Mouse (Mus musculus): ENCODE results near the gene Ccdc134.

The Ccdc134 gene

DNA sequence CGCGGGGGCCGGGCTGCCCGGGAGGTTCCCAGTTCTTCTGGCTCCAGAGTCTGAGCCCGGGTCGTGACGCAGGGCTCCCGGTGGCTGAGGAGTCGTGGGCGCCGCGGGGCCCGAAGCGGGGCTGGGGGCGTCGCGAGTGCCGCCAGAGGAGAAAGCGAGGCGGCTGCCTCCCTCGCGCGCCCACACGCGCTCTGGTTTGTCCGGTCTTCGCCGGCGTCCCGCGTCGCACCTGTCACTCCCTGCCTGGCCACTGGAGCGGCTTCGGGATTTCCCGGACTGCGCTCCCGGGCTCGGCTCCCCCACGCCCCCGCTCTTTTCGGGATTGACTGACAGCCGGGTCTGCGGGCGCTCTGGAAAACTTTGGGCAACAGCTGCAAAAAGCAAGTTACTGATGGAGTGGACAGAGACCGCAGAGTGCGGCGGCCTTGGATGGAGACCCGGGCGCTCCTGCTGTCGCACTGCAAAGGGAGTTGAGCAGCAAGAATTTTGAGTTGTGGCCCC lies 19.9 kb downstream of the Ccdc134 start:
- in situ Hi-C loops (cut with MboI; ENCODE audit: low sequenced_read_pairs): no loop called here

DNA sequence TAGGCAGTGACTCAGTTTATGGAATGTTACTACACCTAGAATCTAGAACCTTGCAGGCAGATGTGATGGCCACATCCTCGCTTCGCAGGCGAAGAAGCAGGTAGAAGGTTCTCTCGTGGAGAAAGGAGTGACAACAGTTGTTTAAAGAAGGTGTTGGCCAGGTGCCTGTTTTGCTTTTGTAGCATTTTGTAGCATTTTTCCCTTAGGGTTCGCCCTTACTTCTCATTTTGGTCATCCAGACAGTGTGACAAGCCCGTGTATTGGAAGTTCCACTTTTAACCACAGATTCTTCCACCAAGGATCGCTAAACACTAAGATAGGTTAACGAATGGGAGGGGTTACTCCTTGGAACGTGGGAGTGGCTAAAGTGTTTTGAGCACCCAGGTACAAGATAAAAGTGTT lies 20.8 kb downstream of the Ccdc134 start:
- in situ Hi-C loops (cut with MboI; ENCODE audit: low sequenced_read_pairs): no loop called here

DNA sequence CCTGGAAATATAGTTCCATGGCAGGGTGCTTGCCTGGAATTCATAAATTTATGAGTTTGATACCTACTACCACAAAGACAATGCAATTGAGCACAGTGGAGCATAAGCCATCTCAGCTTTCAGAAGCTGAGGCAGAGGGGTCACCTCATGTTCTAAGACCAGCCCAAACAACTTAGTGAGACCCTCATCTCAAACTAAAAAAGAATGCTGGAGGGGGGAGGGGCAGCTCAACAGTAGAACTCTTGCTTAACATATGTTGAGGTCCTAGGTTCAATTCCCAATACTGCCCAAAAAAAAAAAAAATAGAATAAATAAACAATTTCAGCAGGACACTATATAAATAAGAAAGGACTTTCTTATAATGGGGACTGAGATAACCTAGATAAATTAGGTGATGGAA lies 22.3 kb downstream of the Ccdc134 start:
- in situ Hi-C loops (cut with MboI; ENCODE audit: low sequenced_read_pairs): no loop called here

DNA sequence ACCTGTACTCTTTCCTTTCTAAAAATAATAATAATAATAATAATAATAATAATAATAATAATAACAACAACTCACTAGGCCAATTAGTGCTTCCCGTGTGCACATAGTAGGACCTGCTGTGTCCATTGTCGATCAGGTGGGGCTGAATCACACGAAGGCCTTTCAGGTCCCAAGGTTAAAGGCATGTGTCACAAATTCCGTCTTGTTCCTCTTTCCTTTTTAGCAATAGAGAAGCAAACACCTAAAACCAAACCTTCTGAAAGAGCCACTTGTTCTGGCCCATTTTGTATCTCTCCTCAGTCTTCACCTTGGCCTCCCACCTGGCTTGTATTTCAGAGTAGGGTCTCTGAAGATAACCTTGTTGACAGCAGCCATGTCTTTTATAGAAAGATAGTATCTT lies 23.5 kb downstream of the Ccdc134 start:
- in situ Hi-C loops (cut with MboI; ENCODE audit: low sequenced_read_pairs): no loop called here

DNA sequence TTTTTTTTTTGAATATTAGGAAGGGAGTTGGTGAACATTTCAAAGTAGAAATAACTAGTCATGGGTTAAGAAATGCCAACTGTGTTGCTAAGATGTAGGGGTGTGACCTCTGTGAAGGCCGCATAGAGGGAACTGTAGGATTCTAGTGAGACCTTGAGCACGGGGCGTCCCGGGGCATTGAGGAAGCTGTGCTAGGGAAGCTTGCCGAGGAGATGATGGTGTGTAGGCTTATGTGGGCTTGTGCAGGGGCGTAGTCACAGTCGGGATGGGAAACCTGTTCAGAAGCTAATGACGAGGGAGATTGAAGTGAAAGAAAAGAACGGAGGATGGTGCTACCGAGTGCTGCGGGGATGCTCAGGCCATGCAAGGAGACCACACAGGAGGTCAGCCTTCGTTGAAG lies 24.3 kb downstream of the Ccdc134 start:
- in situ Hi-C loops (cut with MboI; ENCODE audit: low sequenced_read_pairs): no loop called here

DNA sequence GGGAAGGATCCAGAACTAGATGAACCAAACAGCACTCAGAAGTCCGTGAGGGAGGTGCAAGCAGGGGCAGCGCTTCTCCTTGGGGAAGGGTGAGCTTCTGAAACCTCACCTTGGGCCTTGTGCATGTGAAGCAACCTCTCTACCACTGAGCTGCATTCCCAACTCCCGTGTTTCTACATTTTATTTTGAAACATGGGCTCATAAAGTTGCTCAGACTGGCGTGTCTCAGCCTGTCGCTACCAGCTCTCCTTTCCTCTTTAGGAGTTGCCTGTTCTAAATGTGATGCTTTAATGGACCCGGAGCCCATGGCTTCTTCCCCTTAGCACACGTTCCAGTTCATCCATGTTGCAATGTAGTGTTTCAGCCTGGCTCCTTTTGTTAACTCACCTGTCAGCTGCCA lies 24.7 kb downstream of the Ccdc134 start:
- in situ Hi-C loops (cut with MboI; ENCODE audit: low sequenced_read_pairs): no loop called here

DNA sequence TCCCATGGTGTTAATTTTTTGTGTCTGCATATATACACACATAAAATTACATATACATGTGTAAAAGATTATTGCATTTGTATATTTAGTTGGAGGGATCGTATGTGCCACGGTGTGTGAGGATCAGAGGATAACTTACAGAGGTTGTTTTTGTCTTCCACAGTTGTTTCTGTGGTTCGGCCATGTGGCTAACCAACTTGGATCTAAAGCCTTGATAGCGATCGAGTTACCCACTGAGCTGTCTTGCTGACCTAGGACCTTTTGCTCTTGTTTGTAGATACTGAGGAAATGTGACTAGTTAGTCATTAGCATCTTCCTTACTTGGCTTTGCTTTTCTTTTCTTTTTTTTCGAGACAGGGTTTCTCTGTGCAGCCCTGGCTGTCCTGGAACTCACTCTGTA lies 28.6 kb downstream of the Ccdc134 start:
- in situ Hi-C loops (cut with MboI; ENCODE audit: low sequenced_read_pairs): no loop called here

DNA sequence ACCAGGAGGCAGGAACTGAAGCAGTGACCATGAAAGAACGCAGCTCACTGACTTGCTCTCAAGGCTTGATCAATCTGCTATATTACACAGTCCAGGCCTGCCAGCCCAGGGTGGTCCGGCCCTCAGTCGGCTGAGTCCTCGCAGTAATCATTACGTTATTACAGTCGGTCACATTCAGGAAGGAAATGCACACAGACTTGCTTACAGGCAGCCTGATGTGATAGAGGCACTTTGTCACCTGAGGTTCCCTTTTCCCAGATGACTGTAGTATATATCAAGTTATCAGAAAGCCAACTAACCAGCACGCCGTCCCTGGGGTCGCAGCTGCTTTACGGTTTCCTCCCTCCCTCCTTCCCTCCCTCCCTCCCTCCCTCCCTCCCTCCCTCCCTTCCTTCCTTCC lies 29.2 kb downstream of the Ccdc134 start:
- in situ Hi-C loops (cut with MboI; ENCODE audit: low sequenced_read_pairs): no loop called here

DNA sequence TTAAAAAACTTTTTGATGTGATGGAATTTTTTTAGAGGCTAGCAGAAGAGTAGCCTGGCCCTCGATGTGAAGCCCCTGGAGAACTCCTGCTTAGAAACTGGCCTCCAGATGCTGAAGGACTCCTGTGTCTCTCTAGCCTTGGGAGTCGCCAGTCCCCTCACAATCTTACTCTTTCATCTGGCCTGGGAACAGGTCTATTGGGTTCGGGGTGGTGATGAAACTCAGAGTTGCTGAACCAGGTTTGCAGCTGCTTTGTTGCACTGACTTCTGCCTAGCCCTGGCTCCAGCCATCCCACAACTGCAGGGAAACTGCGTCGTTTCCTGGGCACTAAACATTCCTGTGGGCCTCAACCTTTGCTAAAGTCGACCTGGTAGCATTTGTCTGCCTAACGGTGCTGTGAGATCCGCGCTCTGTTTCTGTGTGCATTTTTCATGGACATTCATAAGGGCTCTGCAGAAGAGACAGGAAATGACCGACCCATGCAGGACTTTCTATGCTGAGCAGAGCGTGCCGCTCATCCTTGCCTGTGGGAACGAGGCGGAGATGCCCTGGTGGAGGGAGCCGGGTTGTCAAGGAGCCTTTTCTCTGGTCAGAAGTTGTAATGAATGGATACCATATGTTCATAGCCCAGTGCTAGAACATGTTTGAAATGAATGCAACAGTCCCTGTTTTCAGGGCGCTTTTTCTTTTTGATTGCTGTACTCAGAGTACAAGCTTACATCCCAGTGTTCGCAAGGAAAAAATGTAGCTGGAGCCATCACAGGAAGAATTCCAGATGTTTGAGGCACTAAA lies 30.7 kb downstream of the Ccdc134 start:
- in situ Hi-C loops (cut with MboI; ENCODE audit: low sequenced_read_pairs): no loop called here

DNA sequence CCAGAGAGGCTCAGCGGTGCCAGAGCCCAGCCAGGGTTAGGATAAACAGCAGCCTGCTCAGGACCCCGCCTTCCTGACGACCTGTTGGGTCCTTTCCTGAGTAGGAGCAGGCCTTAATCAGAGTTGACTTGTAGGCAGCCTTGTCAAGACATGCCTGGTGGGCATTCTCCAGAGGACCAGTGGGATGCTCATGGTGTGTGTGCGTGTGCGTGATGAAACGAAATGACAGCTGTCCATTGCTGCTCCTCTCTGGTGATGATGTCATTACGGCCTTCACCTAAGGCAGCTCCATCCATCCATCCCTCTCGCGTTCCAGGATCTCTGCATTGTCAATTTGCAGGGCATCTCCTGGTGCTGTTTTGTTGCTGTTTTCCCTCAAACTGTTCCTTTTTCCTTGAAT lies 31.7 kb downstream of the Ccdc134 start:
- in situ Hi-C loops (cut with MboI; ENCODE audit: low sequenced_read_pairs): no loop called here

DNA sequence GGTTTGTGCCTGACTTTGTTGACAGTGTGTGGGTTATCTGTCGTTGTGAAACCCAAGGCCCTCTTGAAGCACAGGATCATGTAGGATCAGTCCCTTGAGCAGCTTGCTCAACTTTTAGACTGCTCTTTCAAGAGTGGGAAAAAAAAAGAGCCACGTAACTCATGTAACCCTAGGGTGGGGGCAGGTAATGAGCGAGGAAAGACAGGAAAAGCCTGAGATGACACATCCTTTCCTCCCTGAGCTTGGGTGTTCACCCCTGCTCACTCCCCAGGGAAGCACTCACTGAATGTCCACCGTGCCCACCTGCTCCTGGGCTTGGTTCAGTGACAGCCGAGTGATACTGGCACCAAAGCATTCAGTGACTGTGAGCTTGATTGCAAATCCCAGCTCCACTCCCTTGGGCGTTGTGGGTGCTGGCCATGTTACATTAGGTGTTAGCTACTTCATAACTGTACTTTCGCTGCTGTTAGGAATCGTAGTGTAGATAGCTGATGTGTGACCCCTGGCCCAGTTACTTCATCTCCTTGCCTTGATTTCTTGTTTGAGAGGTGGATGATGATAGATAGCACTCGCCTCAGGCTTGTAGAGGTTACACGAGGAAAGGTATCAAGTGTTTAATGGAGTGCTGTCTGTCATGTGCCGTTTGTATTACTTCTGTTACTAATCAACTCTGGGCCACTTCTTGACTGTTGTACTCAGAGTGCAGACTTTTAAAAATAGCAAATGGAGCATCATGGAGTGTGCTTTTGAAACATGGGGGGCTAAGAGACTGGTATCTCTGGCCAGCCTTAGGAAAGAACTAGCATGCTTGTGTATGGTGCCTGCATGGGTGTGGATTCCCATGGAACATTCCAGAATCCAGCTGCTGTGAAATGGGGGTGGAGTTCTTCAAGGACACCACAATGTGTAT lies 33.3 kb downstream of the Ccdc134 start:
- in situ Hi-C loops (cut with MboI; ENCODE audit: low sequenced_read_pairs): no loop called here

DNA sequence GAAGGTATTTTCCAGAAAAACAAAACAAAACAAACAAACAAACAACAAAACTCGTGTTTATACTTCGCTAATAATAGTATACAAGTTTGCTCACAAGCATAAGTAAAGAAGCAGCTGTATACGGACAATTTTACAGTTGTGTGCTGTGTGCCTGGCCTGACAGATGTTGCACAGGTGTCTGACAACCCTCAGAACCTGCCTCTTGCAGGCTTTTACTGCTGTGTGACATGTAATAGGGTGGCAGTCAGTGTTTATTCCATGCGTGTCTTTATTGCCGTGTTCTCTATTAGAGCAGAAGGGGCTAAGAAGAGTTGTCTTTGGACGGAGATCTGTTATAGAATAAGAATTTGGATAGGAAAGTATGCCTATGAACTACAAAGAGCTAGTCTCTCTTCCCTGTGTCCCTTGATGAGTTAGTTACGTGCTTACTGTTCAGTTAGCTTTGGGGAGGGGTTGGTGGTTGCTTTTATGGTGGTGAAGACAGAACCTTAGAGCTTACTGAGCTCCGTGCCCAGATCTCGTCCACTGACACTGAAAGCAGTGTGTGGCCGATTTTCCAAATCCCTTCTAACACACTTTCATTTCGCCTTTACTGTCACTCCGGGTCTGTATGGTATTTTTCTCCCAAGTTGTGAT lies 34.4 kb downstream of the Ccdc134 start:
- in situ Hi-C loops (cut with MboI; ENCODE audit: low sequenced_read_pairs): no loop called here

DNA sequence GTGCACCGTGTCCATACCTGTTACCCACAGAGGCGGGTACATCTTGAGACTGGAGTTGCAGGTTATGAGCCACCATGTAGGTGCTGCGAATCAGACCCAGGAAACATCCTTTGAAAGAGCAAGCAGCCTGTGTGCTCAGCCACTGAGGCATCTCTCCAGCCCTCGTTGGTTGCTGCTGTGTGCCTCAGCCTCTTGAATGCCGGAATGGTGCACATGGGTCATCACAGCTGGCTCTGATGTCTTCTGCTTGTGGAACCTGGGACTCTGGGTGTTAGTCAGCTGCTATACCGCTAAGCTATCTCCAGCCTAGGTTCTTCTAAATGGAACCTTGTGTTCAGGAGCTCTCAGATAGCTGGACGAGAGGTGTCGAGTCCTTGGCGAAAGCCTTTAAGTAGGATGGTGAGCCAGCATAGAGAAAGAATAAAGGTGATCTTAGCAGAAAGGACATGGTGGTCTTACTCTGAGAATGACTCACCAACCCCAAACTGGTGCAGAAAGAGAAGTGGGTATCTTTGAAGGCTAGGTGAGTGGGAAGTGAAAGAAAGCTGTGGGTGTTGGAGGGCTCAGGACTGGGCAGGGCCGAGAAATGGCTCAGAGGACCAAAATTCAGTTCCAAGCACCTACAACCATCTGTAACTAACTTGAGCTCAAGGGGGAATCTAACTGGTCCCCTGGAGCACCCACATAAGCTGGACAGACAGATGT lies 35.8 kb downstream of the Ccdc134 start:
- in situ Hi-C loops (cut with MboI; ENCODE audit: low sequenced_read_pairs): no loop called here

DNA sequence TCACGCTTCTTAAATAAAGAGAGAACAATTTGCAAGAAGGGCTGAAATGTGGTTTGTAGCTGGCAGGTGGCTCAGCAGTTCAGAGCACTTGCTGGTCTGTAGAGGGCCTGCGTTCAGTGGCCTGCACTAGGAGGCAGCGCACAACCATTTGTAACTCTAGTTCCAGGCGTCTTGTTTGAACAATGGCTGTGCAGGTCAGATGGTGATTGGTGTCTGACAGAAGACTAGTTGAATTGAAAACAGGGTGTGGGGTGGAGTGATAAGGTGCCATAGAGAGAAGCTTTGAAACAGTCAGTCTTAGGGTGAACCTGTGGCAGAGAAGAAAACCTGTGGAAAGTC lies 36.3 kb downstream of the Ccdc134 start:
- in situ Hi-C loops (cut with MboI; ENCODE audit: low sequenced_read_pairs): no loop called here

DNA sequence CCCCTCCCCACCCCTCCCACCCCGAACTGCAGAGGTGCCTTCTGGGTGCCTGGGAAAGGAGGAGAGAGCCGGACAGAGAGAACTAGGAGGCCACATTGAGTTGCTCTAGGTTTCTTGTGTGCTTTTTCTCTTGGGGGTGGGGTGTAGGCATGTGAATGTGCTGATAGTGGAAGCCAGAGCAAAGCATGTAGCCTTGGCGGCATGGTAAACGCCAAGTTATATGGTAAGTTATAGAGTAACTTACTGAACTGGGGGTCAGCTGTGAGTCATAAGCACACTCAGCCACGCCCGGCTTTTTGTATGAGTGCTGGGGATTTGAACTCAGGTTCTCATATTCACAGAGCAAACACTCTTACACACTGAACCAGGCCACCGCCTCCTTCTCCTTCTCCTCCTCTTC lies 36.8 kb downstream of the Ccdc134 start:
- in situ Hi-C loops (cut with MboI; ENCODE audit: low sequenced_read_pairs): no loop called here

DNA sequence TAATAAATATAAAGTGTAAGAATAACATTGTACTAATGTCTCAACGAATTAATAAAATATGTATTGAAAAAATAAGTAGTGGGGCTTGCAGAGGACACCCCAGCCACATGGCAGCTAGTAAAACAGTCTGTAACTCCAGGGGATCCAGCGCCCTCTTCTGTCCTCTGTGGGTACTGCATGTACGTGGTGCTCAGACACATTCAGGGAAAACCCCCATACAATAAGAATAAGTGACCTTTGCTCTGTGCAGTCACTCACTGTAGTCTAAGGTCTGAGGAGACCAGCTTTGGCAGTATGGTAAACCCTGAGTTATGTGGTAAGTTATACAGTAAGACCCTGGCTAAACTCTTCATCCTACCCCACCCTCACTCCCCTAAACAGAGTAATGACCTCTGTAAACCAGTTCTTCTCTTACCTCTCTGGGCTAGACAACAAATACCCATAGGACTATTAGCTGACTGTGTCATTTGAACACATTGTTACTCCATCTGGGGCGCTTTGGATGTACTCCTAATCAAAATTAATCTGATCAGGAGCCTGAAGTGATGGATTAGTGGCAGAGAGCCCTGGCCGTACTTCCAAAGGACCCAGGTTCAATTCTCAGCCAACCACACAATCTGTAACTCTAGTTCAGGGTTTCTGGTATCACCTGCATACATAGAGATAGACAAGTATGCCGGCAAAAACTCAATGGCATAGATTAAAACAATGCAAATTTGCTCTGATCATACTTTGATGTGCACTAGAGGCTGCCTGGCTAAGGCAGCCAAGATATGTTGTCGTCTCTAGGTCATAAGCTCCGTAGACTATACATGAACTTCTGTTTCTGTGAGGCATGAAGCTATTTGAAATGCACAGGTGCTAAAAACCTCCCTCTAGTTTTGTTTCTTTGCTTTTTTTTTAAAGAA lies 37.9 kb downstream of the Ccdc134 start:
- in situ Hi-C loops (cut with MboI; ENCODE audit: low sequenced_read_pairs): no loop called here

DNA sequence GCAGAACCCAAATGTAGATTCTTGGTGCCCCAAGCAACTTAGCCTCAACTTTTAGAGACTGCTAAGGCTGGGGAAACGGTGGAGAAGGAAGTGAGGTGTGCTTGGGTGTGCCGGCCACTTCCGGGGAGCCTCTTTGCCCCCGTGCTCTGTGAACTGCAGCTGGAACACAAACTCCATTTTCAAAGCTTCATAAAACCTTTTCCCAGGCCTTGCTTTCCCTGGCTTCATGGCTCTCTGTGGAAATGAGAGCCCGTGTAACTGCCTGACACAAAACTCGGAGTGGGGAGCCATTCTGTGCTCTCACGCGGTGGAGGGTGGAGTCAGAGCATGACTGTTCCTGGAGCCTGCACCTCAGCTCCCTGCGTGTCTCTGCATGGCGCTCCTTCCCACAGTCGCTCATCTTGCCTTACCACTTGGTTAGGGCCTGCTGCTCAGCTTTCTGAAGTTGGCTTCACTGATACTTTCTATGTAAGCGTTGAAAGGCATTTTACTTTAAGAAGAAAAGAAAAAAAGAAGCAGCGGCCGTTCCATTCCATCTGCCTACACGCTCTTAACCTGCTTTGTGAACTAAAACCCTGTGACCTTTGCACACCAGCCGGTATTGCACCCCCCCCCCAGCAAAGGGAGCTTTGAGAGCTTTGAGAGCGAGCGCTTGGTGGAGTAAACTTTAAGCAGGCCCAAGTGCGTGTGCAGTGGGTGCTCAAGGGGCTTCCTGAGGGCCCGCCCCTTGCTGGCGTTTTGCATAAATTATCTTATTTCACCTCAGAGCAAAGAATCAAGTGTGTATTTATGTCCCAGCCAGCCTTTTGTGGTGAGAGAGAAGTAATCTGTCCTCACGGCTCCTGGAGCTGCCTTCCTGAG lies 38.7 kb downstream of the Ccdc134 start:
- in situ Hi-C loops (cut with MboI; ENCODE audit: low sequenced_read_pairs): no loop called here

DNA sequence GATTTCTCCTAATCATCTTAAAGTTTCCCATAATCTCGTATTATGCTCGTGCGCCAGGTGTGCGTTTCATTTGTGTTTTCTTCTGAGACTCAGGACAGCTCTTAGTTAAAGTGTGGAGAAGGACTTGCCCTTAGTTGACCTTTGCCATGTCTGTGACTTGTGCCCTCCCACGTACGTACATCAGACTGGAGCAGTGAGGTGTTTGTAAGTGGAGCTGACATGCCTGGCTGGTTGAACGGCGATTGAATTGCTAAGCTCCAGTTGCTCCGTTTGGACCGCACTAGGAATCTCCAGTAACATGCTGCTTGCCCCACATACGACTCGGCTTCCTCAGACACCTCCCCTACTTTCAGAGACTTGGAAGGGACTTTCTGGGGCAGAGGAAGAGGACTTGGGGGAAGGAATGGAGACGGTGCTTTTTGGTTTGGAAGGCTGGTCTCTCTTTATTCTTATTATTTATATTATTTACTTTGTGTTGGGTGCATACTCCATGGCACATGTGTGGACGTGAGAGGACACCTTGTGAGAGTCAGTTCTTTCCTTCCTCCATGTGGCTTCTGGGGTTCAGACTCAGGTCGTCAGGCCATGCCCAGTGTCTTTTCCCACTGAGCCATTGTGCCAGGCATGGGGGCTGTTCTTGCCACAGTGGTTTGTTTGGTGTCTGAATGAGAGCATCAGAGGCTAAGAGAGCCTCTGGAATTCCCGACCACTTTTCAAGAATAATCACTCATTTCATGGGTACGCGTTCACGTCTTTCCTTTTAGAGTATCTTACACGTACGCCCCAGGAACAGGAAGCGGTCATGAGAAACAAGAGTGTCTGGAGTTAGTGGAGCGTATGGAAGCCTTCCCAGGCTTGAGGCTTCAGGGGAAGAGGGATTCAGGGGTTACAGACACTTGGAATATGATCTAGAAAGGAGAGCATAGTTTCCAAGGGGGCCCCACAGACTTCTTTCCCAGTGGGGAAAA lies 39.8 kb downstream of the Ccdc134 start:
- in situ Hi-C loops (cut with MboI; ENCODE audit: low sequenced_read_pairs): no loop called here
